Mouse (Mus musculus) heart, postnatal 14 days (tissue): ENCODE data around the gene Plekhg2. TPM values are rescaled to one million over a fixed set of nuclear protein-coding genes. Genes with fewer than 3 reads are reported as not detected.

ENCODE experiments used
- total RNA-seq, 2 experiments: library from RNA; stranded (reverse); gene quantifications; 2 replicates each; pipeline ENCODE4 v1.2.3; 2021

Gene Plekhg2
- total RNA-seq, 2 experiments from 2014 or later: 32.1 to 32.5 TPM

Other genes starting within 250 kb of the Plekhg2 start
- under 1 TPM in 1 of 2 experiments, not detected in 1; 0.02 TPM for gene 9530053A07Rik, start 243.1 kb downstream of the Plekhg2 start, total RNA-seq
- 10 to 100 TPM; 31.2 to 37.7 TPM for gene Fbl, start 202.9 kb downstream of the Plekhg2 start, total RNA-seq
- gene Dyrk1b, start 193.1 kb downstream of the Plekhg2 start, total RNA-seq: 10 to 100 TPM; 37.4 to 40.8 TPM
- gene Eid2, start 104.7 kb downstream of the Plekhg2 start, total RNA-seq: 10 to 100 TPM; 10.7 to 11.9 TPM
- 1 to 10 TPM; 8.0 to 9.4 TPM for gene Eid2b, start 94.9 kb downstream of the Plekhg2 start, total RNA-seq
- gene Selenov, start 81.4 kb downstream of the Plekhg2 start, total RNA-seq: not detected
- gene Dll3, start 70.4 kb downstream of the Plekhg2 start, total RNA-seq: not detected
- gene Timm50, start 60.5 kb downstream of the Plekhg2 start, total RNA-seq: 10 to 100 TPM; 47.9 to 57.3 TPM
- 10 to 100 TPM; 55.6 to 58.4 TPM for gene Supt5, start 33.9 kb downstream of the Plekhg2 start, total RNA-seq
- gene Rps16, start 21.9 kb downstream of the Plekhg2 start, total RNA-seq: 100 to 1,000 TPM; 540 to 612 TPM
- 10 to 100 TPM; 25.7 to 27.6 TPM for gene Zfp36, start 7.7 kb upstream of the Plekhg2 start, total RNA-seq
- gene Med29, start 20.1 kb upstream of the Plekhg2 start, total RNA-seq: 10 to 100 TPM; 18.4 to 19.9 TPM
- gene Paf1, start 20.4 kb upstream of the Plekhg2 start, total RNA-seq: 10 to 100 TPM; 46.2 to 47.7 TPM
- 10 to 100 TPM in 1 of 2 experiments, 1 to 10 TPM in 1; 8.1 to 18.8 TPM for gene Gmfg, start 64.8 kb upstream of the Plekhg2 start, total RNA-seq
- 1 to 10 TPM in 1 of 2 experiments, under 1 TPM in 1; 0.69 to 1.1 TPM for gene Lrfn1, start 79.4 kb upstream of the Plekhg2 start, total RNA-seq
- gene Ifnl2, start 137.9 kb upstream of the Plekhg2 start, total RNA-seq: not detected
- not detected for gene Ifnl3, start 150.2 kb upstream of the Plekhg2 start, total RNA-seq
- not detected for gene Sycn, start 168.3 kb upstream of the Plekhg2 start, total RNA-seq
- gene Nccrp1, start 174.7 kb upstream of the Plekhg2 start, total RNA-seq: not detected
- gene Samd4b, start 225.5 kb upstream of the Plekhg2 start, total RNA-seq: 10 to 100 TPM; 32.1 to 32.4 TPM
- gene Pak4, start 225.6 kb upstream of the Plekhg2 start, total RNA-seq: 1 to 10 TPM; 8.5 to 9.9 TPM